Mouse (Mus musculus) NIH3T3 (cell line): ENCODE results near the gene Ncapg2.

ENCODE experiments used
- DNase-seq: peaks from one replicate; pipeline ENCODE4 v3.0.0-alpha.2; 2012; ENCODE audit warnings: low read depth

The Ncapg2 gene

DNA sequence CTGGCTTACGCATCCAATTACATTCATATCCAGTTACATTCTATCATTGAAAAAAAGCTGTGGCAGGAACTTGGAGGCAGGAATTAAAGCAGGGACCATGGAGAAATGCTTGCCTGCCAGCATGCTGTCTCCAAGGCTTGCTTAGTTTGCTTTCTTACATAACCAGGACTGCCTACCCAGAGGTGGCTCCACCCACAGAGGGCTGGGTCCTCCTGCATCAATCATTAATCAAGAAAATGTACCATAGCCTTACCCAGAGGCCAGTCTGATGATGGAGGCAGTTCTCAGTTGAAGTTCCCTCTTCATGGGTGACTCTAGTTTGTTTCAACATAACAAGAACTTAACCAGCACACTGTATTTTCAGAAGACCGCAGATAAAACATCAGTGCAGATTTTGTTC is 44.3 kb downstream of the Ncapg2 start:
- peak; percentile 20 for DNase-seq

DNA sequence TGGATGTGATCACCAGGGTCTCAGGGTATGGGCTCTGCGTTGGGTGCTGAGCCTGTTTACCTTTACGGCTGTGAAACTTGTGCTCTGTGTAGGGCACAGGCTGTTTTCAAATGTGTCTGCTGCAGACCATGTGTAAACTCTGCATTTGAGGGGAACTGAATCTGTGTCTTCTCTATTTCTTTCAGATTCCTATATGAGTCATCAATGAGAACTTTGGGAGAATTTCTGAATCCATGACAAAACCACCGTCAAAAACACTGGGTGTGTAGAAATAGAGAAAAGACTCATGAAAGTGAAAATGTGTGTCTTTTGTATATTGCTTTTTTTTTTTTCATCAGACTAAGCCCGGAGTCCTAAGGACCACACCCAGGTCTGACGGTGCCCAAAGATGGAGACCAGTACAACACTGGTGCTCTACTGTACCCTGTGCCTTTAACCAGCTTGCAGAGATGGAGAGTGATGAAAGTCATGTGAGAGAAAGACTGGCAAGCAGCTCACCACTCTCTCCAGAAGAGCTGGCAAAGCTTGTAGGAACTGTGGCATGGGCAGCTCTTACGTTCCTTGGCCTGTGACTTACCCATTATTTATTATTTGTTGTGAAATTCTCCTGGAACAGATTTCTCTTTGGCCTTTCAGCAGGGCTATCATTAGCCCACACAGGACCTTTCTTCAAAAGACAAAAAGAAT is 55.3 kb downstream of the Ncapg2 start:
- DNase-seq, result peak; percentile 66

DNA sequence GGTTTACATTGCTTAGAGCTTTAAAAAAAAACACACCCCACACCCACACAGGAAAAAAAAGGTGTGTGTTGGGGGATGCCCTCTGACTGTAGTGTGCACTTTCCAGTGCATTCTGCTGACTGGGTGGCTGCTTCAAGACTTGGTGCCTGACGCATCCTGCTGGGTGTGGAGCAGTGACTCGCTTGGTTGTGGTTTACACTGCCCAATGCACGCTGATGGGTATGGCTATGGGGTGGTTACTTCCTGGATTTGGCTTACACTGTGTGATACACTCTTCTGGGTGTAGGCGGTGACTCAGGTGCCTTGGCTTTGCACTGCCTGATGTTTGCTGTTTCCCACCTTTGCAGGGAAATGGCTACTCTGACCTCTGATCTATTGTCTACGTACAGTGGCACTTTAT is 61.8 kb downstream of the Ncapg2 start:
- DNase-seq, result peak; percentile 52

DNA sequence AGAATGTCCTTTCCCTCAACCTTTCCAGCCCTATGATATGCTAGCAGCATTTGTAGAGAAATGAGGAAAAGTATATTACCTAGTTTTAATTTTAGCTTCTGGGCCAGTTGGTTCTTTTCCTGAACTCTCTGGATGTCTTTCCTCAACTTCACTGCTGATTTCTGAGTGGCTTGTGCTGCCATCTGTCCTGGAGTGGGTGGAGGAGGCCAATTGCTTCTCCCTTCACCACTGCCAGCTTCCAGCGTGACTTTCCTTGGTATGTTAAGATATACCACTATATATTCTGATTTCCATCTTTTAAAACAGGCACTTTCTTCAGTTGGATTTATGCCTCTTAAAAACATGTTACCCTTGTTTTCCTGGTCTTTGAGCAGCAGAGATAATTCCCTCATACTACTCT is 63.1 kb downstream of the Ncapg2 start:
- no peak for DNase-seq

DNA sequence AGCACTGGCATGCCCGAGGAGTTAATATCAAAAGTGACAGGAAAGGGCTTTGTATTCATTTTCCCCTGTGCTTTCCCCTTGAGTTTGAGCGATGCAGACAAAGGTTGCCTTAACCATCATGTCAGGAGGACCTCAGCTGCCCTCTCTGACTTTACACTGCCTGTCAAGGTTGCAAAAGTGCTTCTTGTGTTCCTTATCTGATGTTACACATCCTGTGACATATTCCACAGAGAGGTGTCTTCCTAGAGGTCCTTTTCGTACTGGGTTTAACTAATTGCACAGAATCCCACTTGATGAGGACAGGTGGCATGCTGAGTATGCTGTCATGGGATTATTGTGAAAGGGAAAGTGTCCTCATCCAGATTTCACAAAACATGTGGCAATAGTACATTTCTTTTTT is 63.9 kb downstream of the Ncapg2 start:
- DNase-seq, result no peak

DNA sequence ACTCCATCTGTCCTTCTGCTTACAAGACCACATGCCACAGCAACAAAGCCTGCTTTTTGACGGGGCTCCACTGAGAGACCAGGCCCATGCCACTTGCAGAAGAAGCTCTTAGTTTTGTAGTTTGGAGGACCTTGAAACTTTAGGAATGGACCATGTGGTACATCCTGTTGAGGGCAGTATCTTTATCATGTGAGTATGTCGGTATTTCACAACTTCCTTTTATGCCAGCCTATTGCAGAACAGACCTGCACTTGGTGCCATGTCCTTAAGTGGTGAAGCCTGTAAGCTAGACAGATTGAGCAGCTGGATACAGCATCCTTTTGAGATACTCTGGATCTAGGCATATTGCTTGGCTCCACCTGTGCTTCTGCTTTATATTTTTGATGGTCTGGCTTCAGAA is 68.1 kb downstream of the Ncapg2 start:
- DNase-seq, result no peak

DNA sequence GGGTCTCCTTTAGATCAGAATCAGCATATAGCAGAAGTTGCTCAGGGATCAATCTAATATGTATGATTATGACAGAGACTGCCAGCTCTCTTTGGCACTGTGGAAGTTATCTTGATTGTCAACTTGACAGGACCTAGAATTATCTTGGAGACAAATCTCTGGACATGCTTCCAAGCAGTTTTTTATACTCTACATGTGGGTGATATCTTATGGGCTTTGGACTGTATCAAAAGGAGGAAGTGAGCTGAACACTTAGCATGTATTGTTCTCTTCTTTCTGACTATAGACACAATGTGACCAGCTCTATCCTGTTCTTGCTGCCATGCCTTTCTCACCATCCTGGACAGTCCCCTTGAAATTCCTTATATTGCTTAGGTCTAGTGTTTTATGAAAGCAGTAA is 68.6 kb downstream of the Ncapg2 start:
- DNase-seq, result no peak

DNA sequence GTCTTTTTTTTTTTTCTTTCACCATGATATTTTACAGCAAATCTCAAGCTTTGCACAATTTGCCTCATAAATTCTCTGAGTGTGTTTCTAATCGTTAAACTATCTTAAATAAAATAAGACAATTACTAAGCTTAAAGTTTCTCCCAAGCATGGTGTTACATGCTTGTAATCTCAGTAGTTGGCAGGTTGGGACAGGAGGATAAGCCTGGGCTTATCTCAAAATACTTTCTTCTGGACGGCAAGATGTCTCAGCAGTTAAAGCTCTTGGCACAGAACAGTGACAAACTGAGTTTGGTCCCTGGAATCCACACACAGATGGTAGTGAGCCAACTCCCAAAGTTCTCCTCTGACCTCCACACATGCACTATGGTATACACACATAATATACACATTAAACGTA is 69.5 kb downstream of the Ncapg2 start:
- no peak for DNase-seq

DNA sequence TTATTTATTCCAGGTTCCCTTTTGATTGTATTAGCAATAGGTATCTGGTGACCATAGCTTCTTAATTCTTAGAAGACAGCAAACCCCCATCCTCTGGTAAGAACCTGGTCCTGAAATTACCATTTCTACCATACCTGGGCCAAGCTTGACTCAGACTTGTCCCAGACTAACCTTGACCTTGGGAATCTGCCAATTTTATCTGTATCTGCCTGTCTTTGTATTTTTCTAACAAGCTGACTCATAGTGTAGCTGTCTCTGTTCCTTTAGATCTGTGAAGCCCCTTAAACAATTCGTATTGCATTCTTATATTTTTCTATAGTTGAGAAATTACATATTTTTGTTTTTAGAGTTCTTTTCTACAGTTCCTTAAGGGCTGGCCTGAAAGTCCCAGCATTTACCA is 73.6 kb downstream of the Ncapg2 start:
- no peak for DNase-seq

DNA sequence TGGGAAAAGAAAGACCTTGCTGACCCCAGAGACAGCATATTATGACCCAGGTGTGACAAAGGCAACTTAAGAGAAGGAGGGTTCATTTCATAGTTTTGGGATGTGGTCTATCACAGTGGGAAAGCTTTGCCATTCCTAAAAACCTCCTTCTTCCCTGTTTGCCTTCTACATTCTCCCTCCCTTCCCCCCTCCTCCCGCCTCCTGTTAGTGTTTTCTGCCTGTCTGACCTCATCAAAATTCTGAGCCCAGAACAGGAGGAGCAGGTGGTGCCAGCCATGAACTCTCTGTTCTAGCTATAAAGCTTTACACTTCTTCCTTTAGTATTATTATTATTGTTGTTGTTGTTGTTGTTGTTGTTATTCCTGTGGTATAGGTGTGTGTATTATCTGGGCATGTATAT is 76.7 kb downstream of the Ncapg2 start:
- no peak for DNase-seq

DNA sequence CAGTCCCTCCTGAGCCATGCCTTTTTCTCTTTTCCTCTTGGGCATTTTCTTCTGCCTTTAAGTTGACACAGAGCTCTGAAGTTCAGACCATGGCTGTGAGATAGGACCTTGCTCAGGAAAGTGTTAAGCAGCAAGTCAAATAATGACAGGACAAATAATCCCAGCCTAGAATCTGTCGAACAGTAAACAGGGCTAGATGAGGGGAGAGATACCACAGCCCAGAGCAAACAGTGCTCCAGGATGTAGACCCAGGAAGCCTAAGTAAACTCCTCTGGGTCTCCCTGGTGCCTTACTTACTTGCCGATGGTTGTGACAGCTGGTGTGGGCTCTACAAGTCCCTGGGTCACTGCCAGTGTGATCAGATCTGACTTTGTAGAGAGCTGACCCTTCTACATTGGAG is 78.4 kb downstream of the Ncapg2 start:
- DNase-seq, result no peak

DNA sequence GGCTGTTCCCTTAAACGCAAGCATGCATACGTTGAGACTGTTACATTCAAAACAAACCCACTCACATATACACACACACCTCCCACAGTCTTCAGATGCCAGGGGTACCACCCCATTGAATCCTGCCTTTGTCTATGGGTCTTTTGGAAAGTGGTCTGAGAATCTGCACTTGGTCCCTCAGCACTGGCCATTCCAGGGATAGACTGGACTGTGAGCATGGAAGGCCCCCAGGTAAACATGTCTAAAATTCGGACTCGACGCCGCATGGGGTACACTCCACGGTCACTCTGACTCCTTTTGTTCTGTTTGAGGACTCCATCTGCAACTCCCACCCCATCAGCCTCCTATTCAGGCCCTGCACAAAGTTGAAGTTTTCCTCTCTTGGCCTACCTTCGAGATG is 79.8 kb downstream of the Ncapg2 start:
- DNase-seq, result no peak

DNA sequence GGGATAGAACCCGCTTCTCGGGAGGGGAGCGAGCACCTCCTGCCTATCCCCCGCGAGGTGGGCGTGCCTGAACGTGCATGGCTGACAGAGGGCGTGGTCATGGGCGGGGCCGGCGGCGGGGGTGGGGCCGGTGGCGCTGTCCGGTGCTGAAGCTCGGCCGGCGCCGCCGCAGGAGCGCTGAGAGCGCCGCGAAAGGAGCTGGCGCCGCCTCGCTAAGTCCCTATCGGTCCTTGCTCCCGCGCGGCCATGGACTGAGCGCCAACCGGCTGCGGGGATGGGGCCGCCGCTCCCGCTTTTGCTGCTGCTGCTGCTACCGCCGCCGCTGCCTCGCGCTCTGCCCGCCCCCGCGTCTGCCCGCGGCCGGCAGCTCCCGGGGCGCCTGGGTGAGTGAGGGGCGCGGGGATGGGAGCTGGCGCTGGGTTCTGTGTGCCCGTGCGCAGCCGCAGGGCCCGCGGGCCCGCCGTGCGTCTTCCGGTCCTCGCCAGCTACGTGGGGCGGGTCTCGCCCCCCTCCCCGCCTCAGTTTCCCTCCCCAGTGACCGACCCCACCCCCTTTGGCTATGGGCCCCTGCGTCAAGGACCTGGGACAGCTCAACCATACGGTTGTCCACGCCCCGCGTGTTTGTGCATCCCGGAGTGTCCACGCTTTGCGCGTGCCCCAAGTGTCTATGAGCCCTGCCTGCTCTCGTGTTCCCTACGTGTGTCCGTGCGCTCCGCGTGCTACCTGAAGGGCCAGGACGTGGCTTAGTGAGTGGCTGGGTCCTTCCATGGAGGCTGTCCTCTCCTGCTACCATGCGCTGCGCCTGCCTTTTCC is 80.6 kb downstream of the Ncapg2 start, which contains the start of gene Ptprn2:
TSS of gene Ptprn2 (plus strand) at position 130 of the 813 bp plus-strand sequence.
- DNase-seq, result no peak

DNA sequence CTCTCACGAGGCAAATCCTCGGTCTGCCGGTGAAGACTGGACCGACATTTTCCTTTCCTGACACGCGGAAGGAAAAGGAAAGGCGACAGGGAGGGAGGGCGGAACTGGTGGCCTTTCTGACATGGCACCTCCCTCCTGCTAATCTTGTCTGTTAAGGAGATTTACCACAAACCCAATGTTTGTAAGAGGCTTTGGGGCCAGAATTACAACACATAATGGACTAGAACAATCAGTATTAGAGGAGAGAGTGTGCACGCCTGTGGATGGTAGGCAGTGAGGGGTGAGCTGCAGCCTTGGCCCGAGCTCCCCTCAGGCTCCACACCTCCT is 81.2 kb downstream of the Ncapg2 start:
- DNase-seq, result no peak

DNA sequence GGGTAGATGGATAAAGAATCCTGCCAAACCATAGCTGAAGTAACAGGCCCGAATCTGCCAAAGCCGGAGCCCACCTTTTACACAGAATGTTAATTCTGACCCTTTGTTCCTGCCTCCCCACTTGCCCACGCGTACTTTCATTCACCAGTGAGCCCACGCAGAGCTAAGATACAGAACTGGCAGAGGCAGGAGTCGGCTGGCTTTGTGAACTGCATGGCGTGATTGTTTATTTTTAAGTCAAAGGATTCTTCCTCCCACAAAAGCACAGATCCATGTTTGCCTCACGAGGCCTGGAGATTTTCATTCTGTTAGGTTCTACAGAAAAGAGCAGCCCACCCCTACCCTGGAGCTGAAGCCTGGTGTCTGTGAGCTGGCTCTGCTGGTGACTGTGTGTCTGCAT is 83.6 kb downstream of the Ncapg2 start:
- no peak for DNase-seq

DNA sequence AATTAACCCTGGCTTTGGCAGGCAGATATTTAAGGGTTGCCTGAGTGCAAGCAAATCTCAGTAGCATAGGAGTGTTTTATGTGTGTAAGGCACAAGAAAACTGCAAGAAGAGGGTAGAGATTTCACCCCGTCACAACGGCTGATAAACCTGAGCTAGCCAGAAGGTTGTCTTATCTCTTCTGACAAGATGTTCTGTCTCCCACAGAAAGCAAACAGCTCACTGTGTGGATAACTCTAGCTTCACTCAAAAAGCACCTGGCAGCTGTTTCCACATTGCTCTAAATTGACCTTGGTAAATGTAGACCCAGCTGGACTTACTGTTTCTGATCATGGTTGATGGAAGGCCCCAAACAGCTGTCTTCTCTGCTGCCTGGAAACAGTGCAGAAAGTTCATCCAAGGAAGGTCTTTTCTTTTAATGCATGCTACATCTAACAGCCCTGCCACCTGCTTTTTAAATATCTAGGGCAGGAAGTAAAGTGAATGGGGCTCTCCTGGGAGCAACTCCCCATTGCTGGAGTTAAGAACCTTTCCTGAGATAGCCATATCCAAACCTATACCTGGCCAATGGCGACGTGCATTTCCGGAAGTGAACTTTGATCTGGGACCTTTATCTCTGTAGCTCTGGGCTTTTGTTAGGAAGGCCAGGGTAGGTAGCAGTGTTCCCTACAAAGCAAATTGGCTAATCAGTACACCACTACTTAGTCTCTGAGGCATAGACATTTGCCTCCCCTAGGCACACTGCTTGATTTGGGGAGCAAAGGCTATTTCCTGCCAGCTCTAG is 85.6 kb downstream of the Ncapg2 start:
- DNase-seq, result no peak

DNA sequence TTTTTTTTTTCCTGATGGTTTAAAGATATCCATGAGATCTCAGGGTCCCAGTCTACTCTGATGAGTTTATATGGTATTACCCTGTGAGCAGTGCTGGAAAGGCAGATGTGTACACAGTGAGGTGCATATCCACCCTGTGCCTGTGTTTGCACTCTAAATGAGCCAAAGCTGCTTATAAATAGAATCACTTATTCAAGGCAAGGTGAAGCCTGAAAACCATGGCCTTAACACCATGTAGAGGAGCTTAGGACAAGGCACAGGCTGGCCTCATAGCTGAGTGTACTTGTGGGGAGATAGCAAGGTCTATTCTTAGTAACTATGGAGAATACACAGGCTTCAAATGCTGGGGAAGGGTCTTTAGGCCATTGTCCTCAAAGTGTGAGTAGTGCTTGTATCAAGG is 93.5 kb downstream of the Ncapg2 start:
- DNase-seq, result no peak

DNA sequence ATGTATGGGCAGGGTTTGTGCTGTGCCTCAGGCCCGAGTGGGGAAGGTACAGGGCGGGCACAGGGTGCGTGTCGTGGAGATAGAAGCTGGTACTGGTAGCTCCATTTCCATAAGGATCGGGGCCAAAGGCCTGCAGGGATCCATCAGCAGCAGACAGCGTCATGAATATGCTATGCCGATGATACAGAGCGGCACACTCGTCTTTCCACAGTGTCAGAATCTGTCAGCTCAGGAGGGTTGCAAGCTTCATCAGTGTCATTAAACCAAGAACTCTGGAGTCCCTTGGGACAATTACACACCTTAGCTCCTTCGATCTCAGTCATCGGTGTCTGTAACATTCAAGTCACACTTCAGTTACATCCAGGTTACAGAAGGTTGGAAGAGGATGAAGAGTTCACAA is 95.5 kb downstream of the Ncapg2 start:
- no peak for DNase-seq

DNA sequence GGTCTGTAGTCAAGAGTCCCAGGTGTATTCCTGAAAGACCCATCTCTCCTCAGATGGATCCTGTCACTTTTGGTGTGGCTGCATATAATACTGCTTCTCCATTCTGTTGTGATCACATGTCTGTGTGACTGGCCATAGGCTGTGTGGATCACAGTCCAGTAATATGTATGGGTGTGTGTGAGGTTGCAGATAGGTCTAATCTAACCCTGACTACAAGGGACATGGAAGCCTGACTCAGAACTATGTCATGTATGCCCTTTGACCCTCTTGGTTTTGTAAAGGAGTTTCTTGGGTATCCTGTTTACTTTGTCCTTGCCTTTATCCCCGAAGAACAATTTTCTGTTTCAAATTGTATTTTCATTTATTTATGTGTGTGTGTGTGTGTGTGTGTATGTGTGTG is 107.3 kb downstream of the Ncapg2 start:
- peak; percentile 19 for DNase-seq
